Mouse (Mus musculus): ENCODE measurements at regions not wholly inside any gene's neighbourhood (a gene's known extent, or its start where the extent isn't known, plus 50 kb on each side); places are given as distances from the start of the nearest gene placed in this dataset.
"Not testable (repeated sequence)": the region's sequence is repeated elsewhere in the genome, so short reads cannot be mapped to it uniquely, and the experiment has no call there.

GRCm38 (mm10) chr3:152040751-152041150 is 125.3 kb downstream of the Gipc2 start:
- no peak for DNase-seq

GRCm38 (mm10) chr3:152036819-152037218 is 129.2 kb downstream of the Gipc2 start:
- DNase-seq = not testable (repeated sequence)

DNA sequence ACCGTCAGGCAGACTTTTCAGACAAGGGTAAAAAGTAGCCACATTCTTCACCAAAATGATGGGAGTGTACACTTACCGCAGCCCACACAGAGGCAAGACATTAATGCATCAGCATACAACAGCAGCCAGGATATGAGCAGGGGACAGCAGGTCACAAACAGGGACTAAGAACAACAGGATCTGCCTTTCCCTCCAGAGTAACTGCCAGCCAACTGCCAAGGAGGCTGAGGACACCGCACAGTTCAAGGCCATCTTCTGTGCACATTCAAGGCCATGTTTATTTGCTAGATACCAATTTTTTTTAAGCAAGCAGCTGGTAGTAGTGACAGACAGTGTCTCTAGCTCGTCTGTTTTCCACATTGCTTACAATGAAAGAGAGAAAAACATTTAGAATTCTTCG is 130.6 kb downstream of the Gipc2 start:
- DNase-seq = no peak

DNA sequence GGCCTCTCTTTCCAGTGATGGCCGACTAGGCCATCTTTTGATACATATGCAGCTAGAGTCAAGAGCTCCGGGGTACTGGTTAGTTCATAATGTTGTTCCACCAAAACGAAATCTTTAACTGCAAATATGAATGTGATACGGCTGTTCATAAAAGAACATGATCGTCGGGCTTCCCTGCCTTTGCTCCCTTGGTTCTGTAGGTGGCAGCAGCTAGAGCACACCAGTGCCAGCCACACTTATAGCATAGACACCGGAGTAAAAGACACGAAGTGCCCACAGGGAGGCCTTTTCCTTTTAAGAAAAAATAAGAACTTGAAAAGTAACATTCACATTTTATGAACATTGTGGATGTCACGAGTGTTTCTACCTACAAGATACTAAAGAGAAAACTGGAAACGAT is 131.3 kb downstream of the Gipc2 start:
- no peak for DNase-seq

DNA sequence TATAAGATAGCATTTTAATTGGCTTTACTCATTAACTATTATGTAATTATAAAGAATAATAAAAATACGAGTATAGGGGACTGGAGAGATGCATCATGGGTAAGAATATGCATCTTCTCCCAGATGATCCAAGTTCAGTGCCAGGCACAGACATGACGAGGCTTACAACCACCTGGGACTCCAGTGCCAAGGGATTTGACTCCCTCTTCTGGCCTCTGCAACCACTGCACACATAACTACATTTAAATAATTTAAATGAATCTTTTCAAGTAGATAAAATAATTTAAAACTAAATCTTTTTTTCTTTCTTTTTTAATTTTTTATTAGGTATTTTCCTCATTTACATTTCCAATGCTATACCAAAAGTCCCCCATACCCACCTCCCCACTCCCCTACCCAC is 131.8 kb downstream of the Gipc2 start:
- no peak for DNase-seq

DNA sequence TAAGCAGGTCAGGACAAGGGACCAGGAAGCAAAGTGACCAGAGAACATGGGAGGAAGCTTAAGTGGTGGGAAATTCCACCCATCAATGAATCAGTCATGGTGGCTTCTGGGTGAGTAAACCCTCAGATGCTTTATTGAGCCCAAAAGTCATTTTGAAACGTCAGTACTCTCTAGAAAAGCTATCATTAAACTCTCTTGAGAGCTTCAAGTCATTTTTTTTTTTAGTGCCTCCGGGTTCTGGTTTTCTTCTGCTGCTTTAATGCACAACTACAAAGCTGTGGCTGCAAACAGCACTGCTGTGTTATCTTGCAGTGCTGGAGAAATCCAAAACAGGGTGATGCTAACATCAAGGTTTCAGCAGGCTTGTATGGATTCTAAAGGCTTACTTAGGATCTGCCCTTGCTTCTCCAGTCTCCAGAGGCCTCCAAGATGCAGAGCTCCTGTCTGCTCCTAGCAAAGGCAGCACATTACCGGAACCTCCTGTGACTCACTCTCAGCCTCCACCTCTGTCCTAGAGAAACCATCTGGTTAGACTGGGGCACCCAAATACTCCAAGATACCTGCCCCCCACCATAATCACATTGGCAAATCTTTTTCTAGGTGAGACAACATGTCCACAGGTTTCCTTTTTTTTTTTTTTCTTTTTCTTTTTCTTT is 133.2 kb downstream of the Gipc2 start:
- DNase-seq = no peak

DNA sequence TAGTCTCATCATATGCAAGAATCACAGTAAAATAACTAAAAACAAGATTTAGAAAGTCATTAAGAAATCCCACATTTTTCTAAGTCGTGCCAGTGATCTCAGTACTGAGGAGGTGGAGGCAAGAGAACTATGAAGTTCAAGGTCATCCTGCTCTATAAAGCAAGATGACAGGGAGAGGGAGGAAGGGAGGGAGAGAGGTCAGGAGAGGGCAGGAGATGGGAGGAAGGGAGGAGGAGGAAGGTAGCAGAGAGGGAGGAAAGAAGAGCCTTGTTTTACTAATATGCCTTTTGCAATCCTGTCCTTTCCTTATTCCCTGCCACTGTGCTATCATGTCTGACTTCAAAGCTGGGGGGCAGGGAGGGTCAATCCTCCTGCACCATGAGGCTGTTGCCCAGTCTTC is 137.3 kb downstream of the Gipc2 start:
- no peak for DNase-seq

- DNase-seq = no peak
Measured at GRCm38 (mm10) chr3:152026034-152026433, 140.0 kb downstream of the Gipc2 start.

DNA sequence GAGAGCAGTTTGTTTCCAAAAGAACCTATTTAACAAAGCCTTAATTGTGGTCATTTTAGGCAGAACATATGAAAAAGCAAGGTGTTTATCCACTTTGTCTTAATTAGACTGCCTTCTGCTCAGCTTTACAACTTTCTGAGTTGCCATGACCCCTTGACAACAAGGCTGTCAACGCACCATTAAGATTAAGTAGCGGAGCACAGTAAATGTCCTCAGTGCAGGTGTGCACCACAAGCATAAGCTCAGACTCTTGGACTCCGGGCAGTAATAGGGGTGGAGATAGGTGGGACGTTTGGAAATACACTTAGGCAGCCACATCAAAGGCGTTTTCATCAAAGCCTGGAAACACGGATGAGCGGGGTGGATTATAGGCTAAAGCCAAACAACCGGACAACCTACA is 140.9 kb downstream of the Gipc2 start:
- no peak for DNase-seq

- no peak for DNase-seq
Measured at GRCm38 (mm10) chr3:152006747-152007146, 159.3 kb downstream of the Gipc2 start.

GRCm38 (mm10) chr3:152005366-152006025 is 160.5 kb downstream of the Gipc2 start:
- no peak for DNase-seq

GRCm38 (mm10) chr3:152004411-152004955 is 161.5 kb downstream of the Gipc2 start:
- DNase-seq = no peak

DNA sequence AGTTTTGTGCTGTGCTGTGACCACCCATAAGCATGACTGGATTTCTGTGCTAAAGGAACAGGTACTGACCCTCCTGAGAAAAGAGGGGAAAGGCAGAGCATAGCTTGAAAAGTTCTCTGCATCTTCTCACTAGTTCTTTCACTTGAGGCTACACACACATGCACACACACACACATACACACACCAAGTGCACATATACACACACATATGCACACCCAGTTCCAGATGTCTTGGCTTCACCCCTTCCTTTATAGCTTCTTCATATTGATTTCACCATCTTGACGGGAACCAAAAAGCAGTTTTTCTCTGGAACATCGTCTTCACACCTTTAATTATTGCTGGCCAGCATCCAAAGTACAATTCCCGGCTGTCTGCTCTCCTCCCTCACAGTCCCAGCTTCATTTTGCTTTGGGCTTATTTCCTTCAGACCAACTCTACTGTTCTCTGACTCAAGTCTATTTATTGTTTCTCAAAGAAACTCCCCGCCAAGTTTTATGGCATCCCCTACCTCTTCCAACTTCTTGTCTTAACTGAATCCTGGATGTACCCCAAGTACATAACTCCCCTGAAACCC is 160.2 kb upstream of the Ptgfr start:
- DNase-seq = no peak

DNA sequence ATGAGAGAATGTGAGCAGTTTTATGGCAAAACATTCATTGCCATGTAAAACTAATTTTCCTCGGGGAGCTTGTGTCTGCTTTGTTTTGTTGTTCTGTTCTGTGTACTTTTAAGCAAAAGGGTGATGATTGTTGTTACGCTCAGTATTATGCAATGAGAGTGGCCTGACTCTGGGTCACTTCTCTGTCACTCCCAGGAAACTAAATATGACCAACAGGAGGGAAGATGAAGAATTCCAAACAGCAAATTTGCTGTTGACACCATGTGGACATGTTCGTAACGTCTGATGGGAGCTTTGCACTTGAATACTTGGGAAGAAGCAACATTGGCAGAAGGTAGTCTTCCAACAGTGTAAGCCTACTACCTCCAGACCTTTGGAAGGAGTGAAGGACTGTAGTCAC is 159.7 kb upstream of the Ptgfr start:
- no peak for DNase-seq

- DNase-seq = no peak
Measured at GRCm38 (mm10) chr3:151988221-151988620, 150.8 kb upstream of the Ptgfr start.

DNA sequence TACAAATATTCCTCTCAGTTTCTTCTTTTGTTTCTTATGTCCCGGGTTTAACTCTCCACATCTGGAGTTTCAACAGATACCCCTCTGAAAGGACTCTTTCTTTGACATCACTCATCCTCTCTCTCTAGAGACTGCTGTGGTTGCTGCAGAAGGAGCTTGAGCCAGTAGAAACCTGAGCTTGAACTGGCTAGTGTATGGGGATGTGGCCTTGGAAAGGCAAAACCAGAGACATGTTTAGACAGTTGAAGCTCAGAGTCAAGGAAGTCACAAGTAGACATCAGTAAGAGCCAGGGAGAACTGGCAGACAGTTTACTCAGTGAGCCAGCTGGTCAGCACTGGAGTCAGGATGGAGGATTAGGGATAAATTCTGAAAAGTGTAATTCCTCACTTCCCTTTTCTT is 140.7 kb upstream of the Ptgfr start:
- no peak for DNase-seq

DNA sequence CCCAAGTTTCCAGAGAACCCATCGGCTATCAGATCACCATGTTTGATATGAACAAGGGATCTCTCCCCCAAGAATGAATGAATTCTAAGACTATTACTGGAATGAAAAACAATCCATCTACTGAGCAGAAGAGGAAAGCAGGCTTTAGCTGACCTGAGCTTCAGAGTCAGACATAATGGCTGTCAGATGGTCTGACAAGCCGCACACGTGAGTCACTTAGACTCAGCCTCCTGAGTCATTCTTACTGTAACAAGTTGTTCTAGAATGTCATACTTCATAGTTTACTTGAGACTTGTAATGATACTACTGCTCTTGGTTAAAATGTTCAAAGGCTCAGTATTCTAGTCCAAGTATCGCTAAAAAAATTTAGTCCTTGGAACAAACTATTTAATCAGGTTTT is 140.2 kb upstream of the Ptgfr start:
- DNase-seq = no peak

- DNase-seq = no peak
Measured at GRCm38 (mm10) chr3:151949865-151950264, 112.4 kb upstream of the Ptgfr start.

DNA sequence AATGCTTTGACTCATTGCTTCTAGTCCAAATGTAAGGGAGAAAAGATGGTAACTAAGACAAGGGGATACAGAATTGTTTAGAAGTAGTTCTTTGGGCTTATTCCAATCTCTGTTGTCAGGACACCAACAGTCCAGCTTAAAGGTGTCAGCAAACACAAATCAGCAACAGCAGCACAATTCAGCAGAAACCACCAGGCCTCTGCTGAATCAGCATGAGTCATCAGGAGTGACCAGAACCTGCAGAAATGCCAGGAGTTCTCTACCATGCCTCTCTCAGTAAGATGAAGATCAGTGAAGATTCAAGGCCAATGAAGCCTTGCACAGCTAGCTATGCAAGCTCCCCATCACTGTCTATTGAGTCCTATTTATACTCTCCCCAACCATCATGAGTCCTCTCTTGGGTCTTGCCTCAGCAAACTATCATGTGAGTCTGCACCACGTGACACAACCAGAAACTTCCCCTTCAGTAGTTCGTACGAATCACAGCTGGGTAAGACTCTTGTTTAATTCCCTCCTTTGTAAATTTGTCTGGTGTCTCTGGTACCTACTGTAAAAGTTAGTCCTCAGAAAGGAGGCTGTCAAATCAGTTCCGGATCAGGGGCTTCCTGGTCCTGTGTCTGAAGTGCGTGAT is 110.7 kb upstream of the Ptgfr start:
- DNase-seq = no peak

DNA sequence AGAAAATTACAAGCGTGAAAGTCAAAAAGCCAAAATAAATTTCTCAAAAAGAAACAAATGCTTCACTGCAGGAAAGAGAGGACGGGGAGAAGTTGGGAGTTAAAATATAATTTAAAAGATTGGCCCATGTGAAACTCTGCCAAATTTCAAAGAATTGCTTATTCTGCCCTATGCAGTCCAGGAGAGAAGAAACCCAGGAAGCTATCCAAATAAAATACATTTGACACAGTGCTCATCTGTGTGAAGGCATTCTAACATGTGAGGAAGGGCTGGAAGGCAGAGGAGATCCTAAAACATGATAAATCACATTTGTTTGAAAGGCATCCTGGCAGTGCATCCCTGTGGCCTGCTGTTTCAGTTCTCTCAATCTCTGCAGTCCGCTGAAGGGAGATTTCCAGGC is 108.5 kb upstream of the Ptgfr start:
- DNase-seq = no peak

- DNase-seq = peak; percentile 17
Measured at GRCm38 (mm10) chr3:151943542-151943941, 106.1 kb upstream of the Ptgfr start.

DNA sequence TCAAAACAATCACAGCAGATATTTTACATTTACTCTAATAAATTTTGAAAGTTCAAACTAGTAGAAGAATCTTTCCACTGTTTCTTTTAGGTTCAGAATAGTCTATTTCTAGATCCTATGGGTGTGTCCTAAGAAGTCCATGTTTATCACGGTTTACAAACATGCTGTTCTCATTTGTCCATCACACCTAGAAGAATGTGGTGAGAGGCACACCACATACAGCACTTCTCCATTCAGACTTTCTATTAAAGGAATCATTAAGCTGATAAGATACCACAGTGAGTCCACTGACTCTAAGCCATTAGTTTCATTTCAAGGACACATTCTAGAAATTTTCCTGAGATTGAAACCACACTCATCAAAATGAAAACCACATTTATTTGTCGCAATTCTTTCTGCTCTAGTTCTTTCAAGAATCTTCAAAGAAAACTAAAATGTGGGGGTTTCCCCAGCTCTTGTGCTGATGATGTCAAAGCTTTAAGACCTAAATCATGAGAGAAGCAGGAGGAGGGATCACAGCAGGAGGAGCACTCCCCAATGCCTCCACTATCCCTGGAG is 101.1 kb upstream of the Ptgfr start:
- no peak for DNase-seq

DNA sequence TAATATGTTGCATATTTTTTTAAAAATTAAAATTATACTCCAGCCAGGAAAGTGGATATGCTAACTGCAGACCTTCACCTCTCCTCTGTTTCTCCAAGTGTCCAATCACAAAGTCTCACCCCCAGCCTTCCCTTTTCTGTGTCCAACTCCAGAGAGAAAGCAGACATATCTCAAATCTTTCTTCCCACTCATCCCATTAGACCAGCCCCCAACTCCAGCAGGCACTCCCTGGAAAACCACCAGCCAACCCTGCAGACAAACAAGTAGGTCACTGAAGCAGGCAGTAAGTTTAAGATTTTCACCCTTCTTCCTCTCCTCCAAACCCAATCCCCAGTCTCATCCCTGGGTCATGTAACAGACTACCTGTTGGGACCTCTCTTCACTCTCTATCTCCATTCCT is 94.2 kb upstream of the Ptgfr start:
- DNase-seq = no peak

Measured in heart, postnatal 4 days (tissue).